Mouse (Mus musculus) adrenal gland, postnatal 25 days (tissue): ENCODE data around the gene Rps24. TPM values are rescaled to one million over a fixed set of nuclear protein-coding genes. Genes with fewer than 3 reads are reported as not detected.

Experiments
- DNase-seq: peaks from one replicate; pipeline ENCODE4 v3.0.0; 2021; ENCODE audit warnings: mixed read lengths
- total RNA-seq: library from RNA; stranded (reverse); gene quantifications from 2 replicates; pipeline ENCODE4 v1.2.3, GENCODE M21; 2021

Gene Rps24
- total RNA-seq, 1 experiment from 2014 or later = 1,410 TPM

GRCm38 (mm10) chr14:24512527-24513161 is 25.7 kb downstream of the Rps24 start:
- DNase-seq = no peak

GRCm38 (mm10) chr14:24521597-24521996 is 34.7 kb downstream of the Rps24 start:
- DNase-seq = no peak

- DNase-seq = no peak
Observed at GRCm38 (mm10) chr14:24525137-24525536, 38.2 kb downstream of the Rps24 start.

GRCm38 (mm10) chr14:24525677-24526415 is 38.9 kb downstream of the Rps24 start:
- no peak for DNase-seq

GRCm38 (mm10) chr14:24526440-24526839 is 39.5 kb downstream of the Rps24 start:
- no peak for DNase-seq

GRCm38 (mm10) chr14:24530228-24530627 is 43.3 kb downstream of the Rps24 start:
- no peak for DNase-seq

- no peak for DNase-seq
Observed at GRCm38 (mm10) chr14:24534865-24535545, 48.1 kb downstream of the Rps24 start.

- DNase-seq = no peak
Observed at GRCm38 (mm10) chr14:24542901-24543300, 56.0 kb downstream of the Rps24 start.

- DNase-seq = peak; percentile 16
Observed at GRCm38 (mm10) chr14:24544057-24544456, 57.1 kb downstream of the Rps24 start.

Other genes starting within 250 kb of the Rps24 start
- 66.6 and 85.5 TPM in 2 replicates for gene Dlg5, start 241.2 kb upstream of the Rps24 start, total RNA-seq
- not detected in 2 replicates for gene E330034G19Rik, start 193.9 kb upstream of the Rps24 start, total RNA-seq
- gene Polr3a, start 67 bp upstream of the Rps24 start, total RNA-seq = 24.0 and 25.1 TPM in 2 replicates